Mouse (Mus musculus) urinary bladder, postnatal 36 days (tissue): ENCODE measurements around the gene Gatb.

Experiments used
- DNase-seq, 2 experiments: peaks; one replicate each; pipeline ENCODE4 v3.0.0; 2022; ENCODE audit warnings: low spot score in 2 of 2, mixed read lengths in 1 of 2

Gatb gene

GRCm38 (mm10) chr3:85703141-85703882 is 129.4 kb downstream of the Gatb start:
- DNase-seq: no peak
